Mouse (Mus musculus): ENCODE results near the gene Prkab2. TPM values are rescaled to one million over a fixed set of nuclear protein-coding genes. Genes with fewer than 3 reads are reported as not detected.
A peak's percentile ranks its signal among the peaks of the same experiment; 100 is the strongest.

Gene Prkab2
- total and polyA plus RNA-seq, 3 experiments: 3.3 to 7.0 TPM; not detected in 1

DNA sequence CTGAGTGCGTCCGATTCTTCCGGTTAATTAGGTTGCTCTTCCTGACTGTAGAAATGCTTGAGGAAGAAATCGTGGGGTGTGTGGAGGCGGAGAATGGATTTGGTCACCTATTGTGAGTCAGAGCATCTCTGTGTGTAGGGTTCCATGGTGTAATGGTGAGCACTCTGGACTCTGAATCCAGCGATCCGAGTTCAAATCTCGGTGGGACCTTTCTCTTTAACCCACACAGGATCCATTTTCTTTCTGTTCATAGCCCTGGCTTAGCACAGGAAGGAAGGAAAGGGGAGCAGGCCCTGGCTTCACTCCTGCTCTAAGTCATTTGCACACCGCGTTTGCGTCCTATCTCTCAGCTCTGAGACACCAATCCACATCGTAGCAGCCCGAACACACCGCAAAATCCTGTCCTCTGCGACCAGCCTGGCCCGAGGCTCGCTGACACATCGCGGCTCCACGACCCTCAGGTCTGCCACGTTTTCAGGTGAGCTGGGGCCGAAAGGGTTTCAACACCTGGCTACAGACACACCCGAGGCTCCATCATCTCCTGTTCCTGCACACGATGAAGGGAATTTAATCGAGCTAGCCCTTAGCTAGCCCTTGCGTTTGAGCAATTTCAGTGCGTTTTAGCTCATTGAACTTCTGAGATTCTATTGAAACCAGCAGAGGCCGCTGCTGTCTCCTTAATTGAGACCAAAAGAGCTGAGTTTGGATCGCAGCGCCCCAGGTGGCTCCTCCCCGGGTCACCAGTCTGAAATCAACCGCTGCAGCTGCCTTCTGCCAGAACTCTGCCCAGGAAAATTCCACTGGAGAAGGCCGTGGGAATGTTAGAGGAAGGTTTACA, 23.5 kb downstream of the Prkab2 start (continued):
- TF ChIP-seq POLR2A (IDR thresholded peaks at IDR 0.05; ENCODE audit: control insufficient read depth in 1 of 2, insufficient read depth in 1 of 2, low read depth in 1 of 2, low read length in 2 of 2, poor library complexity in 1 of 2) (no peak), MAFK (IDR thresholded peaks at IDR 0.05; ENCODE audit: borderline replicate concordance, low read depth, low read length) (peak; percentile 96), ZMIZ1 (IDR thresholded peaks at IDR 0.05; ENCODE audit: low read depth, low read length) (peak; percentile 38; the same call in 1 of the 2 replicates), CHD1 (IDR thresholded peaks at IDR 0.05; ENCODE audit: low read depth, low read length) (no peak), ETS1 (IDR thresholded peaks at IDR 0.05; ENCODE audit: low read depth, low read length) (peak; percentile 23; the same call in 1 of the 2 replicates), USF1 (IDR thresholded peaks at IDR 0.05; ENCODE audit: low read depth, low read length) (no peak), USF2 (IDR thresholded peaks at IDR 0.05; ENCODE audit: borderline replicate concordance in 1 of 2, insufficient read depth in 1 of 2, low read depth in 1 of 2, low read length in 2 of 2) (no peak), CTCF (IDR thresholded peaks at IDR 0.05 in 2 of 3, conservative IDR thresholded peaks at IDR 0.05 in 1 of 3; ENCODE audit: control insufficient read depth in 1 of 3, insufficient read depth in 1 of 3, low read depth in 2 of 3, low read length in 3 of 3, poor library complexity in 1 of 3, severe bottlenecking in 1 of 3) (peak; percentile 63 to 99 (median 86)), SMC3 (IDR thresholded peaks at IDR 0.05; ENCODE audit: low read depth, low read length) (peak; percentile 90)

DNA sequence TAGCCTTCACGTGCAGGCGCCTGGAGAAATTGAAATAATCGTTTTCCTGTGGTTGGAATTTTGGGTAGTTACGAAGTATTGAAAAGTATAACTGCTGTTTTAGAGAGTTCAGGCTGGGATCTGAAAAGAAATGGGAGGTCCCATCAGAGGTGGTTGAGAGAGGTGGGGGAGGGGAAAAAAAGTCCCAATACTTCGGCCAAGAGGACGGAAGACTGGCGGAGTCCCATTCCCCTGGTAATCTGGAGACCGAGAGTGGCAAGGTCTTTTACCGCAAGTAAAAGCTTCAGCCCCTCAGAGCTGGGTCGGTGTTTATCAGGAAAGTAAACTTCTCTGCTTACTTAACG, 24.1 kb downstream of the Prkab2 start:
- Histone ChIP-seq H3K4me1 (ENCODE audit: control insufficient read depth in 1 of 2, insufficient read depth in 2 of 2, low read length in 2 of 2) (peaks cover 2 to 12% of the 10 kb centered on the region in 2 experiments; a peak in 3 of 4 replicates), H3K36me3 (ENCODE audit: control insufficient read depth in 1 of 2, insufficient read depth in 2 of 2, low read length in 2 of 2) (peaks cover 0 to 5% of the 10 kb centered on the region in 2 experiments; a peak in 2 of 4 replicates), H3K79me2 (ENCODE audit: control insufficient read depth, insufficient read depth, low read length, poor library complexity) (no peaks in the 10 kb centered on the region; the same call in 1 of the 2 replicates), H3K9ac (ENCODE audit: control insufficient read depth, low read depth, low read length, poor library complexity, severe bottlenecking) (peak overlapping the region; percentile 72), H3K4me3 (ENCODE audit: control insufficient read depth in 1 of 2, insufficient read depth in 1 of 2, low read depth in 2 of 2, low read length in 2 of 2) (peak overlapping the region; percentile 67 to 80), H3K27me3 (ENCODE audit: control insufficient read depth in 1 of 2, insufficient read depth in 2 of 2, low read length in 2 of 2) (no peaks in the 10 kb centered on the region), H3K27ac (ENCODE audit: control insufficient read depth, low read depth, low read length) (peak overlapping the region; percentile 64), H3K9me3 (replicated peaks; ENCODE audit: insufficient read depth, low read length) (no peaks in the 10 kb centered on the region)
- peak; percentile 86 for DNase-seq (ENCODE audit: low read depth, low spot score)
- TF ChIP-seq CHD1 (IDR thresholded peaks at IDR 0.05; ENCODE audit: low read depth, low read length) (no peak), ZC3H11A (IDR thresholded peaks at IDR 0.05; ENCODE audit: low read depth, low read length) (no peak), ZKSCAN1 (IDR thresholded peaks at IDR 0.05; ENCODE audit: low read depth, low read length) (0 out of 2 replicates have a peak, but pooled peaks have one; percentile 2), EP300 (IDR thresholded peaks at IDR 0.05; ENCODE audit: low read depth in 1 of 2, low read length in 2 of 2) (0 out of 4 replicates have a peak, but pooled peaks of 1 of the 2 experiments have one; percentile 3), POLR2AphosphoS5 (IDR thresholded peaks at IDR 0.05; ENCODE audit: borderline replicate concordance, low read depth, low read length) (no peak), NELFE (IDR thresholded peaks at IDR 0.05; ENCODE audit: low read depth, low read length) (no peak), MAX (IDR thresholded peaks at IDR 0.05; ENCODE audit: low read length) (0 out of 2 replicates have a peak, but pooled peaks have one; percentile 27), ZMIZ1 (IDR thresholded peaks at IDR 0.05; ENCODE audit: low read depth, low read length) (0 out of 2 replicates have a peak, but pooled peaks have one; percentile 10), MYC (IDR thresholded peaks at IDR 0.05; ENCODE audit: low read depth, low read length) (no peak), CHD2 (IDR thresholded peaks at IDR 0.05; ENCODE audit: low read length) (peak; percentile 48; the same call in 1 of the 2 replicates), JUND (IDR thresholded peaks at IDR 0.05; ENCODE audit: low read depth, low read length) (no peak), ETS1 (IDR thresholded peaks at IDR 0.05; ENCODE audit: low read depth, low read length) (peak; percentile 8; the same call in 1 of the 2 replicates), SMC3 (IDR thresholded peaks at IDR 0.05; ENCODE audit: low read depth, low read length) (no peak)

All from MEL (cell line).